Mouse (Mus musculus) erythroblast, embryonic 14.5 days (primary cell): ENCODE measurements around the gene Hadh.

ENCODE experiments used
- GATA1 ChIP-seq: IDR thresholded peaks from 2 replicates; pipeline ENCODE4 v1.6.1; 2012; ENCODE audit warnings: low read length, inconsistent platforms, mixed read lengths
- TAL1 ChIP-seq: IDR thresholded peaks from 3 replicates; pipeline ENCODE4 v1.6.1; 2012; ENCODE audit warnings: low read length, inconsistent platforms, mixed read lengths

- TF ChIP-seq TAL1, result no peak
- no peak for TF ChIP-seq GATA1
Observed at GRCm38 (mm10) chr3:131270381-131270780, 1.5 kb downstream of the Hadh start.
